In the genomic region with DNA sequence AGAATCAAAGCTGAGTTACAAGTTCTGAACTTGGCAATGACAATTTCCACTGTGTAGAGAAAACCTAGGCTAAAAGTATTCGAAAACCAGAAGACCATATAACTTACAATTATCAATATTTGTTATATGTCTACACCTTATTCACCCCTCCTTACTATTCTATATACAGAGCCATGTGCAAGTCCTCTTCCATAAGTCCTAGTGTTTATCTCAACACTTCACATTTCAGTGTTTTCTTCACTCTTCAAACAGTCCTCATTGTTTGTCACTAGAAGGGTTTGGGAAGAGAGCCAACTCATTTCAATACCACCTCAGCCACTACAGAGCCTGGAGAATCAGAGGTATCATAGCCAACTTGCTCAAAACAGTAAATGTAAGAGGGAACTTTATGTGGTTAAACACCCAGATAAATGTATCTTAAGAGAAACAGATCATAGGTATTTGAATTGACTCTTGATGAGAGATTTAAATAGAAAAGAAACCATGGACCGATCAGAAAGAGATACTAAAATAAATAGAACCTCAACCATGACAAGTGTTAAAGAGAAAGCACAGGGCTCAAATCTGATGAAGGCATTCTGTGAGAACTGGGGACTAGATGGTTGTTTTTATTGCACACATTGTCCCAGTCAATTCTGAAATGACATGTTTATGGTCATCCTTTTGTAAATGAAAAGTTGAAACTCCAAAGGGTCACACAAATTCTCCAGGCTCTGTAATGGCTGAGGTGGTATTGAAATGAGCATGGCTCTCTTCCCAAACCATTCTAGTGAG, we compare ENCODE assay signal across 28 mouse cellular contexts.
A peak's percentile ranks its signal among the peaks of the same experiment; 100 is the strongest.
DNase-seq lines count a peak whose midpoint lies in the region; ATAC-seq and TF ChIP-seq lines count a peak whose summit lies in the region.
"Had no signal": no experiment of that assay in that cellular context is flagged by ENCODE, and none has a peak within 500 bp of the region (broad histone marks: within the 10 kb centered on the region; RNA-seq: fewer than 3 reads in every experiment).

No protein-coding gene starts in this region.

- no peak overlapping the region for H3K9ac ChIP-seq in heart, postnatal 0 days (replicated peaks; ENCODE audit: low read depth, low read length)
- H3K9ac ChIP-seq in lung, embryonic 16.5 days (ENCODE audit: low read length) = no peak overlapping the region
- H3K9ac ChIP-seq: embryonic facial prominence, embryonic 13.5 days; forebrain, embryonic 13.5 days; forebrain, postnatal 0 days; heart, embryonic 13.5 days; hindbrain, embryonic 13.5 days had no signal

- H3K4me1 ChIP-seq in heart, postnatal 0 days (ENCODE audit: control insufficient read depth, insufficient read depth) = no peaks in the 10 kb centered on the region
- 0 out of 2 replicates have a peak, but pooled peaks cover 3% of the 10 kb centered on the region for H3K4me1 ChIP-seq in lung, embryonic 16.5 days (replicated peaks; ENCODE audit: control insufficient read depth, insufficient read depth, low read length)
- no peaks in the 10 kb centered on the region for H3K4me1 ChIP-seq in lung, adult 2 months (ENCODE audit: control insufficient read depth, insufficient read depth, low read length)
- H3K4me1 ChIP-seq: embryonic facial prominence, embryonic 10.5 days; embryonic facial prominence, embryonic 13.5 days; forebrain, embryonic 13.5 days; heart, embryonic 10.5 days; heart, embryonic 13.5 days; hindbrain, embryonic 10.5 days; hindbrain, embryonic 13.5 days had no signal

- TF ChIP-seq EP300 in heart, postnatal 0 days (IDR thresholded peaks at IDR 0.05; ENCODE audit: low read depth) = no peak

- H3K4me2 ChIP-seq in heart, postnatal 0 days (ENCODE audit: low read depth, low read length) = no peak overlapping the region
- H3K4me2 ChIP-seq in lung, embryonic 16.5 days (ENCODE audit: low read depth, low read length) = no peak overlapping the region
- H3K4me2 ChIP-seq: embryonic facial prominence, embryonic 13.5 days; forebrain, embryonic 13.5 days; heart, embryonic 13.5 days; hindbrain, embryonic 13.5 days had no signal

- ATAC-seq in heart, postnatal 0 days (ENCODE audit: insufficient read depth, low read depth) = no peak
- peak; percentile 79 for ATAC-seq in lung, embryonic 16.5 days (ENCODE audit: low read depth)
- ATAC-seq: CD4-positive, CD25-positive, alpha-beta regulatory T cell, adult 4 months; forebrain, embryonic 13.5 days; hindbrain, embryonic 16.5 days had no signal

- no peaks in the 10 kb centered on the region for H3K9me3 ChIP-seq in heart, postnatal 0 days (replicated peaks; ENCODE audit: control insufficient read depth, low read length)
- no peaks in the 10 kb centered on the region for H3K9me3 ChIP-seq in lung, embryonic 16.5 days (ENCODE audit: control insufficient read depth, low read length)
- H3K9me3 ChIP-seq: embryonic facial prominence, embryonic 10.5 days; embryonic facial prominence, embryonic 13.5 days; forebrain, embryonic 13.5 days; heart, embryonic 10.5 days; heart, embryonic 13.5 days; hindbrain, embryonic 10.5 days; hindbrain, embryonic 13.5 days had no signal

- no peak overlapping the region for H3K27ac ChIP-seq in heart, postnatal 0 days (ENCODE audit: low read depth)
- no peak overlapping the region for H3K27ac ChIP-seq in lung, embryonic 16.5 days (ENCODE audit: low read length)
- H3K27ac ChIP-seq: embryonic facial prominence, embryonic 10.5 days; embryonic facial prominence, embryonic 13.5 days; forebrain, embryonic 13.5 days; gastrocnemius, adult 2 months; heart, embryonic 10.5 days; heart, embryonic 13.5 days; hindbrain, embryonic 10.5 days; hindbrain, embryonic 13.5 days had no signal

- TF ChIP-seq POLR2A in lung, adult 2 months (IDR thresholded peaks at IDR 0.05; ENCODE audit: borderline replicate concordance, extremely low read depth, low read depth, low read length) = no peak
- no peak for TF ChIP-seq POLR2A in brain, embryonic 14.5 days (IDR thresholded peaks at IDR 0.05; ENCODE audit: borderline replicate concordance, extremely low read depth, insufficient read depth, insufficient read length, poor library complexity, severe bottlenecking)

- no peaks in the 10 kb centered on the region for H3K27me3 ChIP-seq in heart, postnatal 0 days (ENCODE audit: control insufficient read depth, insufficient read depth, low read length)
- H3K27me3 ChIP-seq in lung, embryonic 16.5 days (ENCODE audit: control insufficient read depth, insufficient read depth, low read depth, low read length) = no peaks in the 10 kb centered on the region
- H3K27me3 ChIP-seq: embryonic facial prominence, embryonic 13.5 days; forebrain, embryonic 13.5 days; heart, embryonic 13.5 days; hindbrain, embryonic 13.5 days had no signal

- no peak for TF ChIP-seq CTCF in heart, postnatal 0 days (IDR thresholded peaks at IDR 0.05; ENCODE audit: low read depth)
- TF ChIP-seq CTCF in lung, adult 2 months (IDR thresholded peaks at IDR 0.05; ENCODE audit: insufficient read depth, low read length) = no peak
- TF ChIP-seq CTCF in brain, embryonic 14.5 days (IDR thresholded peaks at IDR 0.05; ENCODE audit: borderline replicate concordance, extremely low read depth, insufficient read depth, insufficient read length) = no peak

- DNase-seq in heart, postnatal 0 days (ENCODE audit: low spot score) = peak; percentile 7
- no peak for DNase-seq in heart, adult 11 months
- no peak for DNase-seq in lung, adult 2 months
- DNase-seq in brain, embryonic 14.5 days (ENCODE audit: low read depth) = peak; percentile 41
- no peak for DNase-seq in urinary bladder, postnatal 10 days (ENCODE audit: low spot score)
- DNase-seq: adrenal gland, adult 2 months; adrenal gland, postnatal 14 days; cerebellum, adult 11-12 months; cerebellum, adult 8-10 months; cerebellum, postnatal 36 days; embryo, embryonic 11 days; gastrocnemius, adult 2 months; gastrocnemius, postnatal 14 days; heart, adult 18-20 months; heart, postnatal 10 days; heart, postnatal 36 days had no signal

- H3K36me3 ChIP-seq in heart, postnatal 0 days (replicated peaks; ENCODE audit: control insufficient read depth, insufficient read depth, low read length) = no peaks in the 10 kb centered on the region
- no peaks in the 10 kb centered on the region for H3K36me3 ChIP-seq in lung, embryonic 16.5 days (ENCODE audit: control insufficient read depth, insufficient read depth, low read length)
- H3K36me3 ChIP-seq: embryonic facial prominence, embryonic 10.5 days; embryonic facial prominence, embryonic 13.5 days; heart, embryonic 10.5 days; heart, embryonic 13.5 days; hindbrain, embryonic 10.5 days; hindbrain, embryonic 13.5 days had no signal

- H3K4me3 ChIP-seq in heart, postnatal 0 days (ENCODE audit: low read depth, low read length) = no peak overlapping the region
- H3K4me3 ChIP-seq in lung, embryonic 16.5 days (ENCODE audit: low read length) = no peak overlapping the region
- no peak overlapping the region for H3K4me3 ChIP-seq in lung, adult 2 months (replicated peaks; ENCODE audit: extremely low read depth, low read depth, low read length)
- H3K4me3 ChIP-seq: embryonic facial prominence, embryonic 10.5 days; embryonic facial prominence, embryonic 13.5 days; erythroblast, embryonic 14.5 days; forebrain, embryonic 13.5 days; gastrocnemius, adult 2 months; heart, embryonic 10.5 days; heart, embryonic 13.5 days; hindbrain, embryonic 10.5 days; hindbrain, embryonic 13.5 days had no signal

- WGBS in heart, postnatal 0 days = 37% methylated on average over 2 of the region's 2 CpGs
- 29% methylated on average over 2 of the region's 2 CpGs for whole genome bisulfite sequencing in lung, embryonic 16.5 days
- WGBS in lung, adult 2 months = 42% methylated on average over 2 of the region's 2 CpGs

Comparison
In these comparisons a context has a peak if more than half of its experiments do, and no peak if none do; other contexts are left out.
1. DNase-seq: peak in heart, postnatal 0 days (single experiment) and brain, embryonic 14.5 days (single experiment); none in heart, adult 11 months (single experiment), lung, adult 2 months (single experiment) and urinary bladder, postnatal 10 days (single experiment).